Mouse (Mus musculus) C3H10T1/2 (cell line): ENCODE results near the gene Tfpi. TPM values are rescaled to one million over a fixed set of nuclear protein-coding genes. Genes with fewer than 3 reads are reported as not detected.

Source experiments
- polyA plus RNA-seq, 2 experiments: library from polyadenylated mRNA; unstranded; fragments of >200 nt; fragmentation: generic; extraction: Trizol; gene quantifications; one replicate each; pipeline ENCODE4 v1.2.1; 2012; ENCODE audit warnings: missing spikeins in 2 of 2

Tfpi gene
- 10 to 100 TPM in 1 of 2 experiments, 1 to 10 TPM in 1; 1.2 to 17.3 TPM for polyA plus RNA-seq

DNA sequence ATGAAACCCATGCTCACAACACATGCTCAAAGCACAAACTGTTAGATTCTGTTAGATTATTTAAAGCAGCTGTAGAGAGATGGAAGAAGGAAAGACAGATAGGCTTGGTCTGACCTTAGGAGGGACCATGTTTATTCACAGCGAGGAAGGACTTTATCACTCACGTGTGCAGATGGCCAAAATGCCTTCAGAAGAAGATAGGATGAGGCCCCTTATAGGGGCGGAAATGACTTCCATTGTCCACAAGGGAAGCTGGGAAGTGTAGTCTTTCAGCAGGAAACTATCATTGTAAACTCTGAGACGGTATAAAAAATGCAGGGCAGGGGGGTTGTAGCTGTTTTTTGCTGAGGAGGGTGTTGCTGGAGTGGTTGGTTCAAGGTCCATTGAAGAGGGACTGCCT is at the start of gene Tfpi:
Tfpi (minus strand) TSS at position 199 of the 400 bp plus-strand sequence.

GRCm38 (mm10) chr2:84425138-84425537 is 51.4 kb downstream of the Tfpi start, which contains the start of gene Calcrl:
Gene Calcrl (minus strand): TSS chr2:84425411.

Other genes with a start within 250 kb of the Tfpi start
- gene Calcrl, start 51.4 kb downstream of the Tfpi start, polyA plus RNA-seq = 1 to 10 TPM in 1 of 2 experiments, under 1 TPM in 1; 0.09 to 5.9 TPM
- 10 to 100 TPM in 1 of 2 experiments, 1 to 10 TPM in 1; 6.2 to 55.8 TPM for gene Ctnnd1, start 174.0 kb upstream of the Tfpi start, polyA plus RNA-seq
- under 1 TPM; 0.09 TPM for gene Btbd18, start 182.3 kb upstream of the Tfpi start, polyA plus RNA-seq
- gene Selenoh, start 194.0 kb upstream of the Tfpi start, polyA plus RNA-seq = 100 to 1,000 TPM; 317 to 435 TPM
- not detected for gene Gm28635, start 201.3 kb upstream of the Tfpi start, polyA plus RNA-seq
- 10 to 100 TPM in 1 of 2 experiments, 1 to 10 TPM in 1; 9.8 to 18.9 TPM for gene Med19, start 201.6 kb upstream of the Tfpi start, polyA plus RNA-seq
- 10 to 100 TPM; 13.4 to 61.9 TPM for gene Tmx2, start 202.4 kb upstream of the Tfpi start, polyA plus RNA-seq
- 10 to 100 TPM in 1 of 2 experiments, 1 to 10 TPM in 1; 4.3 to 26.8 TPM for gene Zdhhc5, start 238.4 kb upstream of the Tfpi start, polyA plus RNA-seq